Mouse (Mus musculus): ENCODE data around the gene Arhgap10.

- no peak for TF ChIP-seq CTCF (IDR thresholded peaks at IDR 0.05; ENCODE audit: control insufficient read depth, insufficient read depth, insufficient read length)
- TF ChIP-seq USF1 (IDR thresholded peaks at IDR 0.05; ENCODE audit: low read depth), result no peak
- no peak for TF ChIP-seq MAX (IDR thresholded peaks at IDR 0.05)
- no peak for TF ChIP-seq MYOD1 (IDR thresholded peaks at IDR 0.05; ENCODE audit: control insufficient read depth, insufficient read length, low read depth)
- no peak for TF ChIP-seq MYOG (IDR thresholded peaks at IDR 0.05; ENCODE audit: control insufficient read depth, extremely low read depth, insufficient read length)
- TF ChIP-seq FOSL1 (IDR thresholded peaks at IDR 0.05; ENCODE audit: insufficient read depth, low read length, poor library complexity, severe bottlenecking), result no peak
Observed at GRCm38 (mm10) chr8:77267941-77268405, 249.8 kb downstream of the Arhgap10 start.
